Mouse (Mus musculus) monocyte, adult 2 months (primary cell): ENCODE data around the gene Slc6a9.
A peak's percentile ranks its signal among the peaks of the same experiment; 100 is the strongest.

Experiments used
- DNase-seq, 2 experiments: peaks; one replicate each; pipeline ENCODE4 v3.0.0; 2022; ENCODE audit warnings: low spot score in 2 of 2, low read depth in 1 of 2

Gene Slc6a9

DNA sequence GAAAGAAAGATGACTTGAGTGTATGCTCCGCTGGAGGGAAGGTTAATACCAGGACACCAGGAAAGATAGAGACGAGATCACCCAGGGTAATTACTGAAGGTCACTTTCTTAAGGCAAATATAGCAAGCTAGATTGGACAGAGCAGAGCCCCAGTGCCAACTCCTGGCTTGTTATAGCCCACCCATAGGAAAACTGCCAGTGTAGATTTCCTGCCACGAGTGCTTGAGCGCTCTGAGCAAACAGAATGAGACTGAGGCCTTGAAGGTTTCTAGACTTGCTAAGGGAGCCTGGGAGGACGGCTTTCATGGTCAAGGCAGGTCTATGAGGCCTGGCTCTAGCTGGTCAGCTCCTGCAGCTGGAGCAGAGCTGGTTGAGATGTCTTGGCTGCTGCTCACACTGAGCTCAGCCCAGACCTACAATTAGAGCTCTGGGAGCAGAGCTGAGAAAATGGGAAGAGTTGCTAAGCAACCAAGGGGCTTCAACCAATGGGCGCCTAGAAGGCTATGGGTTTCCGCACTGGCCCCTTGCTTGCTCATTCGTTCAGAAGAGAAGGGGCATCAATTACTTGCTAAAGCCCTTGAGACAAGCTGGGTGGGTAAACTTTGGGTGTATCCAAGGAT is 74.6 kb downstream of the Slc6a9 start:
- DNase-seq, result no peak

DNA sequence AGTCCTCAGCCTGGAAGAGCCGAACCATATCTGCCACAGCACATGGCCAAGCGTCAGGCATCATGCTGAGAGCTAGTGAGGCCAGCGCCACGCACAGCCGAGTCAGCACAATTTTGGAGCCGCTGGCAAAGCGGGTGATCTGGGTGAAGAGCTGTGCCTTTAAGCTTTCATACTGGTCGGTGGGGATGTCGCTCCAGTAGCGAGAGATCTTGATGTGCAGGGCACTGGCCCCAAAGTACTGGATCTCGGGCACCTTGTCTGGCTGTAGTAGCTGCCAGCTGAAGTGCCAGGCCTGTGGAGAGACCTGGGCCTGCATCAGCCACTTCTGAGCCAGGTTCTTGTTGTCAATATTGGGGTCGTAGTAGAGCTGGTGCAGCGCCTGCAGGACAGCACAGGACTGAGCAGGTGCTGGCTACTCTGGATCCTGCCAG is 77.8 kb downstream of the Slc6a9 start:
- no peak for DNase-seq

DNA sequence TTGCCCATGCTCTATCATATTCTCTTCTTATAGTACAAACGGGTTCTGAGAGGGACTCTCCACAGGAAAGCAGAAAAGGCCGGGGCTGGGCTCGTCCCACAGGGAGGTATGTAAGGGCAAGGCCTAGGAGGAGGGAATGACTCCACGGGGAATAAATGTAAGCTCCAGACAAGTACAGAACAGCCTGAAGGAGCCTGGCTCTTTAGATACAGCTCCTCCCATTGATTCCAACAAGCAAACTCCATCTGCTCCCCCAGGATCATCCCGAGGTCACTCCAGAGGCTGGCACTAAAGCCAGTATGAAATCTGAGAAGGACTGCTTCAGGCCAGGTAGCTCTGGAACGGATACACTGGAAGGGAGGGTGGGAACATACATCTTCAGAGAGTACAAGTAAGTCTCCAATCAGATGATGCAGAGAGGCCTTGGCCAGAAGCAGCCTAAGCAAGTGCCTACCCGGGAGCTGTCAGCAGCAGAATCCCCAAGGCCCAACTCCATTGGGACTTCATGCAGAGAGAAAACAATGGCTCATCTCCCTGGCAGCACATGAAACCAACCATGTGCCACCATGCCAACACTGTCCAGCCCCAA is 78.5 kb downstream of the Slc6a9 start:
- DNase-seq, result no peak

DNA sequence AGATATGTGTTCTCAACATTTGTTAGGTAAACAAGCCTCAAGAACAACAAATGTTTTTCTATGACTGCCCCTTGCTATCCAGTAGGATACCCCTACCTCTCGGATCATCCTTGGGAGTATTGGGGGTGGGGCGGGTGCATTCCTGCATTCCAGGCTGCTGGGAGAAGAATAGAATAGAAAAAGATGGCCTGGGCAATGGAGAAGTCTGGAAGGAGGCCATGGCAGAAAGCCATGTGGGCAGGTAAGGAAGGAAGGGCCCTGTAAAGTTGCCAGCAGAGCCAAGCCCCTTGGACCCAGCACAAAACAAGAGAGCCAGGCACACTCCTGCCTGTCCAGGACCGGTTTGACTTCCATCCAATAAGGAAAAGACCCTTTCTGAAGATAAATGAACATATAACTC is 79.1 kb downstream of the Slc6a9 start:
- DNase-seq, result no peak

DNA sequence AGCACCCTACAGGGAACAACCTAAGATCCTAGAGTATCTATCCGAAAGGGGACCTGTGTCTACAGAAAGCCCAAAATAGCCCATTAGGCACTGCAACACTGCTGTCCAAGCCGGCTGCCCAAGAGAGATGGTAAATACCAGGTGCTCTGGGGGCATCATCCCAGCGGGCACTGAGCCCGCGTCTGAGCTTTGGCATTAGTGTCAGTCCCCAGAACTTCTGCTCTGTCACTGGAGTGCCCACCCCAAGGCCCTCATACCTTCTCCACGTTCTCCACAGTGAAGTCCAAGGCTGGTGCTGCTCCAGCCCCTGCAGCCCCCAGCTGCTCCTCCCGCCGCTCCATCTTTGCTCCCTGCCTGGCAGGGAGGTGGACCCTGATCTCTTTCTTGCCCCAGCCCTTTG is 79.7 kb downstream of the Slc6a9 start:
- no peak for DNase-seq

DNA sequence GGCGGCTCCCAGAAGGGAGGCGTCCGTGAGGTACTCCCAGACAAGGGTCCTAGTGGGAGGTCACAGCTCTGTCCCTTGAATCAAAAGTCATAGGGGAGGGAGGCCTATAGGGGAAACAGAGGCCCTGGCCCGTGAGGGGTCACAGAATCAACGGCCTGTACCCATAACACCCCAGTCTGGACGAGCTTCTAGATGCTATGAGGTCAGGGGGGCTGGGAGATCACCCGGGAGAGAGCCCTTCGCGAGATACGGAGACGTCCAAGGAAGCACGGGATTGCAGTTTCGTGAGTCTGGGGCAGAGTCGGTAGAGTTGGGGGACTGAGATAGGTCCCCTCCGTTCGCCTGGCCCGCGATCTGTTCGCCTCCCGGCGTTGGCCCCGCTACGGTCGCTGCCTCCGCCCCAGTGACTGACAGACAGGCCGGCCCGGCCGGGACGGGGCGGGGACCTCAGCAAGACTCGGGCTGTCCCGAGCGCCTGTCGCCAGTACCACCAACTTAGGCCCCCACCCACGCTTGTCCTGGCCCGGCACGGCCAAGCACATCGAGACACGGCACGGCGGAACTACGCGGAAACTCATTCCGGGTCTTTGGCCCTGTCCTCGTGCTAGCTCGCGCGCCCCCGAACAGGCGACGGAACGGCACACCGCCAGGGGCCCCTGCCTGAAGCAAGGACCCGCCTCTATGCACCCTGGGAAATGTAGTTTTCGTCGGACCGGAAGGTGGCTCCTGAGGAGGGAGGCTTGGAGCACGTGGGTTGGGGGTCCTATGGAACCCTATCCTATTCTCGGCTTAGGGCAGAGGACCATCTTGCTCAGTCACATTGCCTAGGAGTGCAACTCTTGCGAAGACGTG is 80.5 kb downstream of the Slc6a9 start, which contains the start of gene Ipo13:
Gene Ipo13 (minus strand): TSS at position 409 of the 852 bp plus-strand sequence.
- DNase-seq, result peak; percentile 81 to 92

DNA sequence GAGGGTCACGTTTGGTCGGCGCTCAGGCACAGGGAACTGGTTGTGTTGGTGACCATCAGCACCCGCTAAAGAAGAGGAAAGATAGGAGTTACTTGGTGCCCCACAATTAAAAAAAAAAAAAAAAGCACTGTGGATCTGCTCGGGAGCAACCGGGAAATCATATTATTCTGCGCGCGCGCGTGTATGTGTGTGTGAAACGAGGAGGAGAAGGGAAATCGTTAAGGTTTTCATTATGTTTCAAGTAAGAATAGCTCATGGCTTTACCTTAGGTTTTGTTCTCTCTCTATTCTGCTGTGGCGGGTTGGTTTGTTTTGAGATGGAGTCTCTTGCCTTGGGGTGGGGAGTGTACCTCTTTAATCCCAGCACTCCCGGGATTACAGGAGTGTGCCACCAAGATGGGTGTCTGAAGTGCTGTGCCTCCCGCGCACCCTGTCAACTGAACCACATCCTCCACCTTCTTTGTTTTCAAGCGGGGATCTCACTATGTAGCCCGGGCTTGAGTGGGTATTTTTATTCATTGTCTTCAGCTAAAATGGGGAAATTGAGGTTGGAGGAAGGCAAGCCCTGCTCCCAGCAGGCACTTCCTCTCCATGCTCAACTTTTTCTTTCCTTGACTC is 81.3 kb downstream of the Slc6a9 start:
- DNase-seq, result no peak

DNA sequence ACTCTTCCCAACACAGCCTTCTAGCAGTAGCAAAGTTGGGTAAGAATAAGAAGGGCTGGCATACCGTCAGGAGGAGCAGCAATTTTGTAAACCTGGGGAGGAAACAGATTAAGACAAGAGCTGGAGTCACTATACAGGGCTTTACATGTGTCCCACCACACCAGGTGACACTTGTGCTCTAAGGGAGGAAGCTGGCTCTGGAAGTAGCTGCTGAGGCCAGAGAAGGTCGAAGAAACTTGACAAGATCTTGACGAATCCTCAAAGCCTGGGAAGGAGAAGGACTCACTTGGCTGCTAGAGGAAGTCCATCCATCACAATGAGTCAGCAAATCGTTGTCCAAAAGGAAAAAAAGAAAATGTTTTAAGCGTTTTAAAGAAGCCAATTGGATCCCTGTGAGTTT is 82.1 kb downstream of the Slc6a9 start:
- DNase-seq, result no peak

DNA sequence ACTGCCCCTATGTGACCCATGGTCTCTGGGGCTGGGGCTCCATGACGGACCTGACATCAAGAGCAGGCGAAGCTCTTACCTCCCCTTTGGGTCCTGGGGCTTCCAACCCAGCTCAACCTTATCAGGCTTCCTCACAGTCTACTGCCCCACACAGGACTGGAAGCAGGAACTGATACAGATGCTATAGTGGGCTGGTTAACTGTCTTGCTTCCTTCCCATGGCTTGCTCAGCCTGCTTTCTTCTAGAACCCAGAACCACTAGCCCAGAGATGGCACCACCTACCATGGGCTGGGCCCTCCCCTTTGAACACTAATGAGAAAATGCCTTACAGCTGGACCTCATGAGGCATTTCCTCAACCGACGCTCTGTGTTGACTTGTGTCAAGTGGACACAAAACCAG is 83.1 kb downstream of the Slc6a9 start:
- no peak for DNase-seq

DNA sequence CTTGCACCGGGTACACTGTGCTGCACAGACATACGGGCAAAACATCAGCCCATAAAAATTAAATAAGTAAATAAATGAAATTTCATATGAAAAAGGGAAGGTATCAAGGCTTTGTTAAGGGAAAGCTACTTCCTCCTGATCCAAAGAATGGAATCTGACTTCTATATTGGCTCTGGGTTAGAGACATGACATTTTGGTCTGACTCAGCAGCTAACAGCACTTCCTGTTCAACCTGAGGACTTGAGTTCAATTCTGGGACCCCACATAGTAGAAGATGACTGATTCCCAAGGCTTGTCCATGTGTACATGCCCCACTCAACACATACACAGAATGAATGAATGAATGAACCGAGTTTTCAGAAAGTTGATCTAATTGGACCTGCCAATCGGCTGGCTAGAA is 83.5 kb downstream of the Slc6a9 start:
- no peak for DNase-seq

DNA sequence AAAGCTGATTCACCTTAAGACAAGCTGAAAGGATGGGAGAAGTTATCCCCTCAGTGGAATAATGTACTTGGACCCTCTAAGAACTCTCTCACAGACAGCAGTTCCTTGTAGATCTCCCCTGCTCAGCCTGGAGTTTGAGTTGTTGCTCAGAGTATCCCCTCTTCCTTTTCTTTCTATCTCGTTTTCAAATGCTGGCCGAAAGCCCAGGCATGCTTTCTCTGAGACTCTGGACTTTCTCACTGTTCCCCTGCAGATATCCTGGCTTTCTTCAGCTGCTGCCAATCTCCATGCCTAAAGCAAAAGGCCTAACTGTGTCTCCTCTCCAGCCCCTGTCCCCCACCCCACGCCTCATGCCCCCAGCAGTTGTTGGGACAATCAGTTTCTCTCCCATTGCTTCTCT is 84.0 kb downstream of the Slc6a9 start:
- no peak for DNase-seq

DNA sequence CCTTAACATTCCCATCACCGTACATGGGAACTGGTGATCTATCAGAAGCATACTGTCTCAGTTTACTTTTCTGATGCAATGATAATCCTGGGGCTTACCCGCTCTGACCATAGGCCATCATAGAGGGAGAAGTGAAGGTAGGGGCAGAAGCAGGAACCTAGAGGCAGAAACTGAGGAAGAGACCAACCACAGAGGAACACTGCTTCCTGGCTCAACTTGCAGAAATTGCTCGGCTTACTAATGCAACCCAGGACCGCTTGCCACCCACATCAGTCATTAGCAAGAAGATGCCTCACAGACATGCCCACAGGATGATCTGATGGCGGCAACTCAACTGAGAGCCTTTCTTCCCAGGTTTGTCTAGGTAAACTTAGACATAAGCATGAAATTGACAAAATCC is 84.5 kb downstream of the Slc6a9 start:
- DNase-seq, result no peak

DNA sequence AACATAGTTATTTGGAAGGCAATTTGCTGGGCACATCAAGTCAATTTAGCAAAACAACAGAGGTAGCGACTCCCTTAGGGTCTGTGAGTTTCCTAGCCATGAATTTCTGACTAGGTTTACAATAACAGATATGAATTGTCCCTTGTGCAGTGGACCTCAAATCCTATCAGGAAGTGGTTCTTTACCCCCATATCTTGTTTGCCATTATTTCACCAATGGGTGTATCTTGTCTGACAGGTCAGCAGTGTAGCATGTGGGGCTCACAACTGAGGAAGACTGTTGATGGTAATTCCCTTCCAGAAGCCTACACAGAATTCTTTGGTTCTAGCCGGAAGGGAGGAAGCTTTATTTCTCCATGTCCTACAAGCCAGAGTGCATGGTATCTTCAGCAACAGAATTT is 87.1 kb downstream of the Slc6a9 start:
- DNase-seq, result no peak

DNA sequence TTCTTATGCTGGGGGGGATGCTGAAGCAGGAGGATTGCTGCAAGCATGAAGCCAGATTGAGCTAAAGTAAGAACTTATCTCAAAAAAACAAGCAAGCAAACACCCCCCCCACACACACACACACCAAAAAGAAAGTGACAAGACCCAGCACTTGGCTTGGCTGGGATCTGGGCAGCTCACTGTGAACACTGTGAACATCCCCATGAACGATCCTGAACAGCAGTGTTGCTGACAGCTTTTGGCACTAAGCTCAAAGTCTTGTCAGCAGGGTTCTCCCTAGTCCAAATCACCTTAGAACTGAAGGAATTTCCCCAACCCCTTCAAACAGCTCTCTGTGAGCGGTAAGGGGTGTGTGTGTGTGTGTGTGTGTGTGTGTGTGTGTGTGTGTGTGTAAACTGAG is 89.1 kb downstream of the Slc6a9 start:
- no peak for DNase-seq
